Mouse (Mus musculus) lung, embryonic 16.5 days (tissue): ENCODE data around the gene Arhgap27. TPM values are rescaled to one million over a fixed set of nuclear protein-coding genes. Genes with fewer than 3 reads are reported as not detected.

Experiments used
- ATAC-seq: fragments of 200-750 bp; cut with Nextera tagmentation; 2 replicates; pipeline ENCODE4 v1.8.0; 2017; ENCODE audit warnings: low read depth, mild to moderate bottlenecking, moderate library complexity
- H3K27ac ChIP-seq: fragments of 300-500 bp; sonication (generic); 2 replicates; pipeline ENCODE4 v1.5.1; 2014; ENCODE audit warnings: mild to moderate bottlenecking, control low read depth, low read length
- H3K27me3 ChIP-seq: fragments of 300-500 bp; sonication (generic); 2 replicates; pipeline ENCODE4 v1.6.1; 2014; ENCODE audit warnings: low read depth, low read length, mixed read lengths; ENCODE audit not compliant: control insufficient read depth, insufficient read depth
- H3K36me3 ChIP-seq: fragments of 300-500 bp; sonication (generic); 2 replicates; pipeline ENCODE4 v1.6.1; 2014; ENCODE audit warnings: low read length; ENCODE audit not compliant: control insufficient read depth, insufficient read depth
- H3K4me1 ChIP-seq: fragments of 300-500 bp; sonication (generic); replicated peaks from 2 replicates; pipeline ENCODE4 v1.6.1; 2014; ENCODE audit warnings: low read length, mixed read lengths; ENCODE audit not compliant: control insufficient read depth, insufficient read depth
- H3K4me2 ChIP-seq: fragments of 300-500 bp; sonication (generic); 2 replicates; pipeline ENCODE4 v1.6.1; 2014; ENCODE audit warnings: low read depth, low read length, control low read depth
- H3K4me3 ChIP-seq: fragments of 300-500 bp; sonication (generic); 2 replicates; pipeline ENCODE4 v1.5.1; 2014; ENCODE audit warnings: mild to moderate bottlenecking, low read length, control low read depth
- H3K9ac ChIP-seq: fragments of 300-500 bp; sonication (generic); 2 replicates; pipeline ENCODE4 v1.6.1; 2014; ENCODE audit warnings: low read length, control low read depth
- H3K9me3 ChIP-seq: fragments of 300-500 bp; sonication (generic); 2 replicates; pipeline ENCODE4 v1.6.1; 2016; ENCODE audit warnings: low read length; ENCODE audit not compliant: control insufficient read depth
- WGBS: fragments of 180-500 bp; shearing (Covaris S2); extraction: QIAGEN DNeasy Blood & Tissue Kit; methylation state at CpG from one replicate; pipeline ENCODE4 v1.1.7; 2014; 5-methylcytosine and 5-hydroxymethylcytosine counted together
- polyA plus RNA-seq: library from polyadenylated mRNA; unstranded; fragments of >200 nt; fragmentation: Nextera tagmentation; extraction: Ambion mirVana; gene quantifications from 2 replicates; pipeline ENCODE4 v1.2.1, GENCODE M21; 2015

Gene Arhgap27
- polyA plus RNA-seq, 1 experiment from 2014 or later = 14.1 TPM

DNA sequence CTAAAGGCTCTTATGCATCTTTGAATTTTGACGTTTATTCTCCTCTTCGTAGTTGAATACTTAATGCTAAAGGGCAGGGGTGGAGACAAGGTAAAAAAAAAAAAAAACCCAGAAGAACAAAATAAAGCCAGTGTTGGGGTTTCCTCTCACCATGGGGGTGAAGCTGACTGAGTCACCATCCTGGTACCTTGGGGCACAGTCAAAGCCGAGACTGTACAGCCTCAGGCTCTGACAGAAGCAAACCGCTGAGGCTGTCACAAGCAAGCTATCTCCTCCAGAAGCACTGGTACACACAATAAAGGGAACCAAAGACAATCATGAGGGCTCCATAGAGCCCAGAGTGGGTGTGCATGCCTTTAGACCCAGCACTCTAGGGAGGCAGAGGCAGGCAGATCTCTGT, 9.1 kb upstream of the Arhgap27 start:
- H3K4me3 ChIP-seq = no peak overlapping the region
- no peak for ATAC-seq
- no peaks in the 10 kb centered on the region for H3K9me3 ChIP-seq
- peaks cover 8% of the 10 kb centered on the region; the same call in 1 of the 2 replicates for H3K4me1 ChIP-seq
- H3K9ac ChIP-seq = no peak overlapping the region
- peaks cover 7% of the 10 kb centered on the region for H3K36me3 ChIP-seq
- H3K27ac ChIP-seq = peak overlapping the region; percentile 83
- WGBS = 83% methylated on average over 4 of the region's 4 CpGs
- H3K4me2 ChIP-seq = no peak overlapping the region
- H3K27me3 ChIP-seq = no peaks in the 10 kb centered on the region

DNA sequence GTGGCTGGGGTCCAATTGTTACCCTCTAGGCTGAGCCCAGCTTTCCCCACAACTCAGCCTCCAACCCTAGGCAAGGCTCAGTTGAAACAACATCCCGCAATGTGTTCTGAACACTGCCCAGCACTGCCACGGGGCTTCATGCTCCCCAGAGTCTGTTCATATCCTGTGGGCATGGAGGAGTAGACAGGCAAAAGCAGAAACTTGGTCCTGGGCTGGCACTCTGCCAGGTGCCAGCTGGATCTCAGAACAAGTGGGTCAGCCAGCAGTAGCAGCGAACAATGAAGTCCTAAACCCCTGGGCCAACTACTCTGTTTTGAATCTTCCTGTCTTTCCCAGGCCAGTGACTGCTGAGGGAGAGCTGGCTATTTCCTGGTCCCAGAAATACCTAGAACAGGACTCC, 8.6 kb upstream of the Arhgap27 start:
- ATAC-seq = peak; percentile 19; the same call in 1 of the 2 replicates
- Histone ChIP-seq H3K27ac (peak overlapping the region; percentile 83), H3K4me1 (peaks cover 8% of the 10 kb centered on the region; the same call in 1 of the 2 replicates), H3K4me2 (no peak overlapping the region), H3K4me3 (no peak overlapping the region), H3K9me3 (no peaks in the 10 kb centered on the region), H3K9ac (no peak overlapping the region), H3K27me3 (no peaks in the 10 kb centered on the region), H3K36me3 (peaks cover 10% of the 10 kb centered on the region)
- 62% methylated on average over 3 of the region's 3 CpGs for WGBS

DNA sequence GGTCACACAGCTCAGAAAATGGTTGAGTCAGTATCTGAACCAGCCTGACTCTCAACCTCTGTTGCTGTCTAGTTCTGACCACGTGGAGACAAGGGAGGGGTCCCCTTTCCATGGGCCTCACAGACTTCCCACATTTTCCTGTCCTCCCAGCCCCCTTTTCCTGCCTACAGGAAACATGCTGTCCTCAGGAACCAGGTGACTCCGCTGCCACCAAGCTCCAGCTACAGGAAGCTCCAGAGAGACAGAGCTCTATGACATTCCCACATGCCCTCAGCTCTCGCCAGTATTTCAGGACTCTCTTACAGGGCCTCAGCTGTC, 7.7 kb upstream of the Arhgap27 start:
- H3K4me3 ChIP-seq = no peak overlapping the region
- no peak overlapping the region for H3K9ac ChIP-seq
- no peaks in the 10 kb centered on the region for H3K27me3 ChIP-seq
- H3K27ac ChIP-seq = peak overlapping the region; percentile 83
- H3K36me3 ChIP-seq = peaks cover 9% of the 10 kb centered on the region
- ATAC-seq = peak; percentile 62
- WGBS = 52% methylated on average over 3 of the region's 3 CpGs
- H3K4me2 ChIP-seq = no peak overlapping the region
- no peaks in the 10 kb centered on the region for H3K9me3 ChIP-seq
- peaks cover 8% of the 10 kb centered on the region; the same call in 1 of the 2 replicates for H3K4me1 ChIP-seq

DNA sequence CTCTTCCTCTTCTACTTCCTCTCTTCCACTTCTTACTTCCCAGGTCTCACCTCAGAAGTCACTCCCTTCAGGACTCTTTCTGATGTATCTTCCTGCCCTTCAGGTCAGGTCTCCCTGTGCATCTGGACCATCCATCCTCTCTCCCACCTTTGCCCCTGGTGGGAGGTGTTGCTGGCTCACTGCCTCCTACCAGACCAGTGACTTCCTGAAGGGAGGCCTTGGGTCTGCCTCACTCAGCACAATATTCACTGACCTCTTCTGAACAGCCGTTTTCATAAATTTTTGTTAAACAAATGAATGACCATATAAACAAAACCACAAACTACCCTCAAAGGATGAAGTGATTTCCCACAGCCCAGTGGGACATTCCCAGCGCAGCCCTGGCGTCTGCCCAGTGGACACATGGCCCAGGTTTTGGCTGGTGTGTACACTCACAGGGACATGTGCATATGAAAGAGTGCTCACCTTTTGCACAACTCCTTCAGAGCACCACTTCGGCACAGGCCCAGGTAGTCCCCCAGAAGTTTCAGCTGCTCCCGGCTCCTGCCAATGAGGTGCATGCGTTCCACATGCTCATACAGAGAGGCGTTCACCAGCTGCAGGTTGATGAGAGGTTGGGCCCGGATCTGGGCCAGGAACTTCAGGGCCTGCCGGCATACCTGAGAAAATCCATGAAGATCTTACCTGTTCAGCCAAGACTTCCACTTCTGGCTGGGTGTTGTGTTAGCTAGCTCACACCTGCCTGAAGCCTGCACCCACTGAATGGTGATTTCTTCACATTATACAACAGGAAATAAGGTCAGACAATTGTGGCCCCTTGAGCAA, 7.1 kb upstream of the Arhgap27 start:
- no peak overlapping the region for H3K9ac ChIP-seq
- H3K4me3 ChIP-seq = no peak overlapping the region
- no peaks in the 10 kb centered on the region for H3K27me3 ChIP-seq
- H3K4me2 ChIP-seq = no peak overlapping the region
- H3K27ac ChIP-seq = peak overlapping the region; percentile 29; the same call in 1 of the 2 replicates
- no peaks in the 10 kb centered on the region for H3K9me3 ChIP-seq
- ATAC-seq = no peak
- H3K4me1 ChIP-seq = peaks cover 8% of the 10 kb centered on the region; the same call in 1 of the 2 replicates
- 77% methylated on average over 9 of the region's 9 CpGs for WGBS
- peaks cover 9% of the 10 kb centered on the region for H3K36me3 ChIP-seq

DNA sequence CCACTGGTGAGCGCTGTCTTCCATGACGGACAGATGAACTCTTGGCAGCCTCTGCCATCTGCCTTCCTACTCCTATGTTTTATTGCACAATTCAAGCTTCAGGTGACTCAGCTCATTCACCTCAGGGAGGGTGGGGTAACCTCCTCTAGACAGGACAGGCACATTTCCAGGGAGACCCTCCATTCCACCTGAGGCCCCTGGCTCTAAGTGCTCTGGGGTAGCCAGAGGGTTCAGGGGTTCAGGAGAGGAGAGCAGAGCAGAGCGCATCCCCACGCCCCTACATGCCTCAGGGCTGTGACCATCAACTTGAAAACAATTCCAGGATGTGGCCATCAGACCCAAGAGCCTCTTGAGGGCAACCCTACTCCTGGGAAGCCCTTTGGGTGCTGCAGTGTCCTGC, 2.0 kb upstream of the Arhgap27 start:
- no peak overlapping the region for H3K27ac ChIP-seq
- no peak overlapping the region for H3K4me3 ChIP-seq
- H3K9me3 ChIP-seq = no peaks in the 10 kb centered on the region
- 78% methylated on average over 4 of the region's 4 CpGs for WGBS
- peaks cover 26% of the 10 kb centered on the region for H3K27me3 ChIP-seq
- H3K4me1 ChIP-seq = peaks cover 17% of the 10 kb centered on the region
- peaks cover 7% of the 10 kb centered on the region for H3K36me3 ChIP-seq
- H3K4me2 ChIP-seq = no peak overlapping the region
- H3K9ac ChIP-seq = no peak overlapping the region
- no peak for ATAC-seq

DNA sequence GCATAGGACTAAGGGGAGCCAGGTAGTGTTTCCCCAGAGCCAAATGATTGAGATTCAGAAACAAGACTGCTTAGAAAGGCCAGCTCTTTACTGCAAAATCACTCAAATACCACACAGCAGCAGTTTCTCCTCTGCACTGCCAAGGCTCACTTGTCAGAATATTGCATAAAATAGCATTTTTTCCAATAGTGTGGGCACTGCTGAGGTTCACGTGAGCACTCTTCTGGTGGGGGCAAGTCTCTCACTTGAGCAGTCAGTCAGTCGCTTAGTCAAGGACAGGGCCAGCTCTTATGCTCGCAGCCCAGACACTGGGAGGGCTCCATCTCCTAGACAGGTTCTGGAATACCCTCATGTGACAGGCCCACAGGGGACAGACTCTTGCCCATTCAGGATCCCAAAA, 1.5 kb upstream of the Arhgap27 start:
- ATAC-seq = no peak
- Histone ChIP-seq H3K27ac (peak overlapping the region; percentile 66), H3K27me3 (peaks cover 26% of the 10 kb centered on the region), H3K9me3 (no peaks in the 10 kb centered on the region), H3K4me1 (peaks cover 17% of the 10 kb centered on the region), H3K9ac (no peak overlapping the region), H3K4me3 (no peak overlapping the region), H3K36me3 (peaks cover 7% of the 10 kb centered on the region), H3K4me2 (no peak overlapping the region)
- WGBS = 68% methylated on average over 3 of the region's 3 CpGs

DNA sequence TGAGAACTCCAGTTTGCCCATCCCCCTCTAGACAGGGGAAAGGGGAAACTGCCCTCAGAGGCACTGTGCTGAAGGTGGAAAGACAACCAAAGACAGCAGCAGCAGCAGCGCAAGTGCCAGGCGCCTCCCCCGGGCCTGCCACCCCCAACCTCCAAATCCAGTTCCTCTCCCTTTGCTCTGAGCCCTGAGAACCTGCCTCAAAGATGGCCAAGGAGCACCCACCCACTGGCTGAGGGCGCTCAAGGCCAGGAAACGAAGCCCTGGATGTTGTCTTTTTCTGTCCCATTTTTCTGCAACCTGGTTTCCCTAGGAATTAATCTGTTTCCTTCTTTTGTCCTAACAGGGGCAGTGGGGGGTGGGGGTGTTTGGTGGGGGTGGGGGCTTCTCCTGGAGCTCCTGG, 843 bp upstream of the Arhgap27 start:
- Histone ChIP-seq H3K4me2 (peak overlapping the region; percentile 94), H3K4me3 (no peak overlapping the region), H3K9ac (no peak overlapping the region), H3K4me1 (peaks cover 23% of the 10 kb centered on the region), H3K9me3 (no peaks in the 10 kb centered on the region), H3K36me3 (peaks cover 7% of the 10 kb centered on the region), H3K27ac (peak overlapping the region; percentile 93), H3K27me3 (peaks cover 31% of the 10 kb centered on the region)
- no peak for ATAC-seq
- 45% methylated on average over 5 of the region's 5 CpGs for WGBS

DNA sequence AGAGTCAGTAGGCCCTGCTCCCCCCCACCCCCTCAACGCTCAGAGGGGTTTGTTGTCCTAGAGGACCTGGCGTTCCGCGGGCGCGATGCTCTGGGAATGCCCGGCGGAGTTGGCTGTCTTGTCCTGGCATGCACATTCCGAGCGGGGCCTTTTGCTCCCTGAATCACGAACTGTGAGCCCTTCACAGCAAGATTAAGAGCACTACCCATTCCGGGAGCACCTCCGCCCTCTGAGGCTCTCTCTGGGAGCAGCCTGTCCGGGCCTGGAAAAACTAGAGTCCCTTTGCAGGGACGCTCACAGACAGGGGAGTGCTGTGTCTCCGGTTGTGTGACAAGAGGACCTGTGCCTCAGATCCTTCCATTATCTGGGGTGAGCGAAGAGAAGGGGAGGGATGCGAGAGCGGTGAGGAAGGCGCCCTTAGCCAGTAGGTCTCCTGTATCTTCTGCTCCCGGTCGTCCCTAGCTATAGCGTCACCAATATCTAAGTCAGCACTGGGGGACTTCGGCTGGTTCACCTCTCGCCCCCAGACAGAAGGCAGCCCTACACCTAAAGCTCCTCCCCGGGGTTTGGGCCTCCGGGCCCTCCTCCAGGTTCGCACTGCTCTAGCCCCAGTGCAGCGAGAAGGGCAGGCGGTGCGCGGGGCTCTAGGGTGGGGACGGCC, 841 bp downstream of the Arhgap27 start:
- peak; percentile 21 for ATAC-seq
- Histone ChIP-seq H3K9me3 (no peaks in the 10 kb centered on the region), H3K36me3 (peaks cover 7% of the 10 kb centered on the region), H3K4me2 (peak overlapping the region; percentile 94), H3K27me3 (peaks cover 32% of the 10 kb centered on the region), H3K9ac (peak overlapping the region; percentile 78), H3K4me1 (peaks cover 27% of the 10 kb centered on the region), H3K4me3 (peak overlapping the region; percentile 53), H3K27ac (peak overlapping the region; percentile 93)
- WGBS = under 1% methylated on average over 33 of the region's 33 CpGs

DNA sequence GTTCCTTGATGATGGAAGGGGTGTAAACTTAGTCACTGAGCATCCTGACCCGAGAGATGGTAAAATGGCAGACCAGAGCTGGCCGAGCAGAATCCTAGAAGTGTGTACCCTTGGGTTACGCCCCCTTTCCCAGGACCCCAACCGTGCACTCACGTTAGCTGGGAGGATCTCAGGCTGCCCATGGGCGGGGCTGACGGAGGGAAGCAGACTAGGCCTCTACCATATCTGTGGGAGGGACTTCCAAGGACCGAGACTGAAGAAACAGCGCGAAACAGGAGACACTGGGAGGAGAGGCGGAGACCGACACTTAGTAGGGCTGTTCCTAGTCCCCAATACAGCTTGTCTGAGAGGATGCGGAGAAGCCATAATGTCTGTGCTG, 1.4 kb downstream of the Arhgap27 start:
- Histone ChIP-seq H3K9ac (peak overlapping the region; percentile 78), H3K36me3 (peaks cover 1% of the 10 kb centered on the region), H3K9me3 (no peaks in the 10 kb centered on the region), H3K4me2 (peak overlapping the region; percentile 94), H3K4me3 (peak overlapping the region; percentile 53), H3K4me1 (peaks cover 27% of the 10 kb centered on the region), H3K27ac (peak overlapping the region; percentile 93), H3K27me3 (peaks cover 32% of the 10 kb centered on the region)
- peak; percentile 39 for ATAC-seq
- 3% methylated on average over 13 of the region's 13 CpGs for WGBS
